Mouse (Mus musculus) frontal cortex, postnatal 25 days (tissue): ENCODE measurements around the gene Myo1h.

Experiments
- DNase-seq, 2 experiments: peaks; one replicate each; pipeline ENCODE4 v3.0.0; 2022; ENCODE audit warnings: low spot score in 2 of 2

Myo1h gene

DNA sequence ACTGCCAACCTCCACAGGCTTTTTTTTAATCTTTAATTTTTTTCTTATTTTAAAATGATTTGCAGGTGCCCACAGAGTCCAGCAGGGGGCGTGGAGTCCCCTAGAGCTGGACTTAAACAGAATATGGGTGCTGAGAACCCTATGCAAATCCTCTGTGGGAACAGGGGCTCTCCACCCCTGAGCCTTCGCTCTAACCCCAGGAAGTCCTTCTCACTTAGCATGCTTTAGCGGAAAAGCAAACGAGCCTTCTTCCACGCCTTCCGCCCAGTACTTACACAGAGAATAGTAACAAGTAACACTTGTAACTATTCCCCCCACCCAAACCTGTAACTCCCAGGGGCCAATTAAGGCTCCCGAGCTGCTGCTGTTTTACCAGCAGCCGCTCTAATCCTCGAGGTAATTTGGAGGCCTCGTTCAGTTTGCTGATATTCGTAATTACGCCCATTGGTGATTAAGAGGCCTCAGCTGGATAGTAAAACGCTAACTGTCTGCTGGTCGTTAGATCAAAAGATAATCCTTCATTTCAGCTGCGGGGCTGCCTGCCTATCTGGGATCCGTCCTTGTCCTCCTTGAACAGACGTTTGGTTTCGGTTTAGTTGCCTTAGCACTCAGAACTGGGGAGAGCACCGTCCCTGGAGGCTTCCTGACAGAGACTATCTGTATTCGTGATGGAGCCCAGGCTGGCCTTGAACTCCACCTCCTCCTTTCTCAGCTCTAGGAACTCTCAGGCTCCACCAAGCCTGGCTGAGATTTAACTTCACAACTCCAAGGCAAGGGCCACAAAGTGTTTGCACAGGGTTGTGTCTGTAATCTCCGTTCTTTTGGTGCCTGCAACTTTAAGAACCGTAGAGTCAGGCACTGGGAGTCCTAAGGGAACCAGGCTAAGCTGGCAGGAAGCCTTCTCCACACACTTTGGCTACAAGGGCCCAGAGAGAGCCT is 8.0 kb downstream of the Myo1h start:
- no peak for DNase-seq

DNA sequence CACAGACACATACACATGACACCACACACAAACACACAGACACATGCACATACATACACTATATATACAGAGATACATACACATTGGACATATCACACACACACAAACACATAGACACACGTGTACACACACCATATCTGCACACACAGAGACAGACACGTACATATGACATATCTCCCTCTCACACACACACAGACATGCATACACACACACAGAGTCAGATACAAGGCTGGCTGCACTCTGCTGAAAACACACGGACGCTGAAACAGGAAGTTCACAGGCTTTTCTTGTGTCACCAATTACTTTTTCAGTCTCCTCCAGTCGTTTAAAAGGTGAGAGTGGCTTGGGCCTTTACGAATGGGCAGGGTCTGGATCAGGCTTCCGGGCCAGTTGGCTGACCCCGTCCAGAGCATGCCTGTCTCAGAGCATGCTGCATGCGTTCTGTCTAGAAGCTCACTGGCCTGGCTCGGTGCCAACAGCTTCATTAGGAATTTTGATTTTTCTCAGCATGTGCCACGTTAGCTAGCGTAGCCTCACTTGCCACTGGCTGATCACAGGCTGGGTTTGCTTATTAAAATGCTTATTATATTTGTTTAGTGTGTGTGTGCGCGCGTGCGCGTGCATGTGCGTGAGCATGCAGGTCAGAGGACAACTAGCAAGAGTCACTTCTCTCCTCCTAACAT is 9.4 kb downstream of the Myo1h start:
- DNase-seq = no peak

DNA sequence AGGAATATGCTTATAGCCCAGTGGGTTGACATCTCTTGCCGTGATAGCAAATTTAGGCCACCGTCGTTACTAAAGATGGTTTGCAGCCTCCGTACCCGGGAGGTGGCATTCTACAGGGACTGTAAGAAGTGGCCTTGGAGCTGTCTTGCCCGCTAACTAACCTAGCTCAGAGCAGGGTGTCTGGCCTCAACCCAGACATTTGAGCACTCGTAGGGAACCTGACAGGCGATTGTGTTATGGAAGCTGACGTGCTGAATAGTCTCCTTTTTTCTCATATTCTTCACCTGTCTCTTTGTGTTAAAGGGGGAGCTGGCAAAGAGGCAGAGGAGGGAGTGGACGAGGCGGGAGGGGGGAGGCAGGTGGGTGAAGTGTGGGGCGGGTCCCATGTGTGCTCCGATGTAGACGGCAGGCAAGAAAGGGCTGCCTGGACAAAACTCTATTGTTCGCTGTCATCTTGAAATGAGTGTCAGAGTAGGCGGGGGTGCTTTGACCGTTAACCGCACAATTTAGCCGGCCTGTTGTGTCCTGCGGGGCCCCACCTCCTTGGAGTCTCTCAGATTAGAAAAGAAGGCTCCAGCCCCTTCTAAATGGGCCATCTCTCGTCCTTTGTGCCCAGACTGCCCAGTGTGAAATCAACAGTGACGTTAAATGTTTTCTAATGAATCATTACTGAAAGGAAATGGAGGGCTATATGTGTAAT is 10.3 kb downstream of the Myo1h start:
- no peak for DNase-seq

DNA sequence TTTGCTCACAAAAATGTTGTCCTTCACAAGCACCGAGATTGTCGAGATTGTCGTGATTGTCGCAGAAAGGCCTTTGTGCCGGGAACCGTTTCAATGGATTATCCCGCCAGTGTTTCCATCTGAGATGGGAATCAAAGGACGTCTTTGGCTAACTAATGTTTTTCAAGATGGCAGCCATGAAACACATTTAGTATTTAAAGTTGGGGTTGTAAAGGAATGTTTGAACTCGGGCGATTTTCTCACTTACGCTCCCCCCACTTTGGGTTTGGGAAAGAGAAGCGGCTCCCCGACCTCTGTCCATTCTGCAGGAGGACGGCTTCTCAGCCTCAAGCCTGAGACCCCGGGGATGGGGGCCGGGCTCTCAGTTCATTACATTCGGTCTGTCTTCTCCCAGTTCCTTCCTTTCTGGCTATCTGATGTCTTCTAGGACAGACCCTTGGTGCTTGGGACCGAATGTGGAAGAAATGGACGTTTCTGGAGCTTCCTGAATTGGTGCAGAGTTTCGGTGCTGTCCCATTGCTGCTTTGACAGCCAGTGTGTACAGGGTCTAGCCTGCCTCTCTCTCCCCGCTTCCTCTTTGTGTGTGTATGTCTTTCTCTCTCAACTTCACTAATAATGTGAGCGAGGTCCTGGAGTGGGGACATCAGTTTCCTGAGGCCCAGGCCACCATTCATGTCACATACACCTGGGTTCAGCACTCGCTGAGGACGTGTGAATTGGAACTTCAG is 11.1 kb downstream of the Myo1h start:
- no peak for DNase-seq

DNA sequence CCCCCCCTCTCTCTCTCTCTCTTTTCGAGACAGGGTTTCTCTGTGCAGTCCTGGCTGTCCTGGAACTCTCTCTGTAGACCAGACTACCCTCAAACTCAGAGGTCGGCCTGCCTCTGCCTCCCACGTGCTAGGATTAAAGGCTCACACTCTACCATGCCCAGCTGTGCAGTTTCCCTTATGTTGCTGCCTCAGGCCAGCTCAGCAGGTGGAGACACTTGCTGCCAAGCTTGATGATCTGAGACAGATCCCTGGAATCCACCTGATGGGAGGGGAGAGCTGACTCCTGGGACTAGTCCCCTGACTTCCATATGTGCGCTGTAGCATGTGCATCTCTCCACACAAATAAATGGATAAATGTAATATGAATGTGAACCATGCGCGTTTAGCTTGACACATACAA is 14.2 kb downstream of the Myo1h start:
- DNase-seq = no peak

DNA sequence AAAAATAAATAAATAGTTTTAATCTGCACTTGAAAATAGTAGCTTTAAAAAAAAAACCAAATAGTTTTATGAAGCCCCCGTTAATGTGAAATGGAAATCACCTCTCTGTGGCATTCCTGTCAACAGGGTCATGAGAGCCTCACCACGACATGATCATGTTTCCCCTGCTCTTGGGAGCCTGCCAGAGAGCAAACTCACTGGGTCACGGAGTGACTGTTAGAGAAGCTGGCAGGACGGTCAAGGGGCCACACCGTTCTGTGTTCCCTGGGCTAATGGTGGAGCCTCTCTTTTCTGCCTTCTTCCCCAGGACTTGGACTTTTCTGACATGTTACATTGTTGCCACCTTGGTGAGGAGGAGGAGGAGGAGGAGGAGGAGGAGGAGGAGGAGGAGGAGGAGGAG is 17.5 kb downstream of the Myo1h start:
- DNase-seq = no peak

DNA sequence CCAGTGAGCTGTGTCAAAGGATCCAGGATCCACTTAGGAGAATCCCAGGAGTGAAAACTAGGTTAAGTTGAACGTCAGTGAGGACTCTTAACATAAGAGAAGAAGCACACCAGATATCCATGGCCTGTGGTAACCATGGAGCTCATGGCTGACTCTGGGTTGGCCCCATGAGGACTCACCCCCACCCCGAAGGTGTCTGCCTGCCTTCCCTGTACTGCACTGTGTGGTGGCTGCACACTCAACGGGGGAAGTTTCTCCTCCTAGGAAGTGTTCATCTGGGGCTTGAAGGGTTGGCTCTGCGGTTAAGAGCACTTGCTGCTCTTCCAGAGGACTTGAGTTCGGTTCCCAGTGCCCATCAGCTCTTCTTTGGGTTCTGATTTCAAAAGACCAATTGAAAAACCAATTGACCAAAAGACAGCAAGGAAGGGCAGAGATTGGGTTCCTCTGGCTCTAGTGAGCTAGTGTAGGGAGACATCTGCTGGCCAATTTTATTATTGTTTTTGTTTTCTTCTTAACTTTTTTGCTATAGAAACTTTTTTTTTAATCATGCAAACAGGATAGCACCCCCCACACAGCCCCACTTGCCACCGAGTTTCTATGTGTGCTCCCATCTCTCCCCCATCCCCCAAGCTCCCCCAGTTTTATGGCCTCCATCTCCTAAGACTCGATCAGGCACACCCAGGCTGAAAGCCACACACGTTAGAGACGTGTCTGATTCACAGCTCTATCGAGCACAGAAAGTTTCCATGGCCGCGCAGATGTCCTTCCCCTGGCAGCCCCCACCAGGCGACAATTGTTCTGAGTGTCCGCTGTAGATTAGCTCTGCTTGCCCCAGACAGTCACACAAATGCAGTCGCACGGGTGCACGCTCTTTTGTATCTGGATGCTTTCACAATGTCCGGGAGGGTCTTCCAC is 20.1 kb downstream of the Myo1h start:
- DNase-seq = no peak

DNA sequence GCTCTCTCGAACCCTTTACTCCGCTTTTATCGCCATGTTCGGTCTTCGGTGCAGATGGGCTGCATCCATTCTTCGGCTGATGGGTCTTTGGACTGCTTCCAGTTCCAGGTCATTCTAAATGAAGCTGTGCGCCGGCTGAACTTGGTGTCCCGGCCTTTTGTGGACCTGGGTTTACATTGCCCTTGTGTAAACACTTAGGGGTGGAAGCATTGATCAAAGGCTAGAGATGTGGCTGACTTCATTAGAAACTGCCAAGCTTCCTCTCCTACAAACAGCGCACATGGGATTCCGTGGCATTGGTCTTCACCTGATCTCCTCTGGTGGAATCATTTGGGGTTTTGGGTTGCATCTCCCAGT is 20.7 kb downstream of the Myo1h start:
- no peak for DNase-seq

DNA sequence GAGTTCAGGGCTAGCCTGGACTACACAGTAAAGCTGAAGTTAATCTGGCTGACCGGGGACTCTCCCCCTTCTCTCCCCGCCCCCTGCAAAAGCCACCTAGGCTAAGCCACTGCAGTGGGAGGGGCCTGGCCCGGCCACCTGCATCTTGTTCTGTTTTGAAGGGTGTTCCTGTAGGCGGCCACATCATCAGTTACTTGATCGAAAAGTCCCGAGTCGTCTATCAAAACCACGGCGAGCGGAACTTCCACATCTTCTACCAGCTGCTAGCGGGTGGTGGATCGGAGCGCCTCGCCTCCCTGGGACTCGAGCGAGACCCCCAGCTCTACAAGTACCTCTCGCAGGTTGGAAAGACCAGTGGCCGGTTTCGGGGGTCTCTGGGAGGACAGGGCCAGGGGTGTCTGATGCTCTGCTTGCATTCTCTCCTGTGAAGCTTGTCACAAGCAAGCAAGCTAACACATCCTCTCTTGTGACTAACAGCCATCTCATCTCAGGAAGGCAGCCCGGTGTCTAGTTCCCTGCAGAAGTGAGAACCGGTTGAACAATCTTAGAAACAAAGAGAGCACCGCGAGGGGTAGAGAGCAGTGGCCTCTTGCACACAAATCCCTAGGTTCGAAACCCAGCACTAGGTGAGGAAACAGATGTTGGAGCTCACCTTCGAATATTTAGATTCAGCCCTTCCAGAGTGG is 34.3 kb downstream of the Myo1h start:
- no peak for DNase-seq

DNA sequence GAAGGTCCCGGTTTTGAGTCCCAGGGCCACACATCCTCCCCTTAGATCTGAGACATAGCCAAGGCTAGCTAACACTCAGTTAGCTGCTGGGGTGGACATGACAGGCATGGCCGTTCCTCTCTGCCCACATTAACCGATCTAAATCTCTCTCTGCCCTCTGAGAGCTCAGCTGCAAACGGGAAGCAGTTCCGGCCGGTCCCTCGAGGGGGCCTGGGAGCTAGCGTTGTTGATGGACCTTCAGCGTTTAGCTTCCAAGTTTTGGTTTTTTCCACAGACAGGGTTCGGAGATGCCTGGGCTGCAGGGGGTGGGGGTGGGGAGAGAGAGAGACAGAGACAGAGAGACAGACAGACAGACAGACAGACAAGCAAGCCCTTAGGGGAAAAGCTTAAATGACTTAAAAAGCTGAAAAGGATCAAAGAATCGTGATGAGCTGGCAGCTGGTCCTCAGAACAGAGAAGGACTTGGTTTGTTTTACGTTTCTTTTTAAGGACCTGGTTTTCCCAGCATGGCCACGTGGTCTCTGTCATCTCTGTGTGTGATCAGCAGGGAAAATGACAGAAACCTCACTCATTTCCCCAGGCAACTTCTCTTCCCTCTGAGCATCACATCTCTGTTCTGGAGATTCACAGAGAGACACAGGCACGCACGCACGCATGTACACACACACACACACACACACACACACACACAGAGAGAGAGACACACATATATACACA is 35.0 kb downstream of the Myo1h start:
- DNase-seq = peak in 1 of 2 experiments; percentile 14

DNA sequence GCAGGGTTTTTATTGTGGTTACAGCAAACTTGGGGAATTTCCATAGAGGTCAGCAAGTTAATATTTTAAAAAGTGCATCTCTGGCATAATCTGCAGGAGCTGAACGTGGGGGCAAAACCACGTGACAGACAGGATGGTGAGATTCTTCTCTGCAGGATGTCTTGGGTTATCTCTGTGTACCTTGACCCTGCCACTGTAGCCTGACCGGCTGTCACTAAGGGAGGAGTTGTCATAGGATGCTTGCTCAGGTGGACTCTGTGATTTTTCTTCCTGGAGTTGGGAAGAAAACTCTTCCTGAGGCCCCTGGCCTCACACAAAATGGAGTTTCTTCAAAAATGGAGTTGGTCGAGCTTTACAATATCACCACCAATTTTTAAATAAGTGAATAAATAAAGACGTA is 54.0 kb downstream of the Myo1h start:
- no peak for DNase-seq

DNA sequence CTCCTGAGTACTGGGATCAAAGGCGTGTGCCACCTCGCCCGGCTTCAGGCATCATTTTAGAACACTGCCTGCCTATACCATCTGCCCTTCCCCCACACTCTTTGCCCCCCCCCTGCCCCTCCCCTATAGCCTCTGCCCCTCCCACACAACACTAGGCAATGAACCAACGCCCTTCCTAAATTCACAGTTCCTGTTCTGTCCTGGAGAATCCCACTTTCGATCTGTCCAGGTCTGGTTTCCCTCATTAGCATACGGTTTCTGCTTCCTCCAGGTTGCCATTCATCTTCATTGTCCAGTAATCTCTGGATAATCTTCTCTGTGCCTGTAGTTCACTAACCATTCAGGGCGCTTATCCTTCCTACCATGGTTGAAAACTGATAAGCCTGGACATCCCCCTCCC is 54.6 kb downstream of the Myo1h start:
- DNase-seq = no peak

DNA sequence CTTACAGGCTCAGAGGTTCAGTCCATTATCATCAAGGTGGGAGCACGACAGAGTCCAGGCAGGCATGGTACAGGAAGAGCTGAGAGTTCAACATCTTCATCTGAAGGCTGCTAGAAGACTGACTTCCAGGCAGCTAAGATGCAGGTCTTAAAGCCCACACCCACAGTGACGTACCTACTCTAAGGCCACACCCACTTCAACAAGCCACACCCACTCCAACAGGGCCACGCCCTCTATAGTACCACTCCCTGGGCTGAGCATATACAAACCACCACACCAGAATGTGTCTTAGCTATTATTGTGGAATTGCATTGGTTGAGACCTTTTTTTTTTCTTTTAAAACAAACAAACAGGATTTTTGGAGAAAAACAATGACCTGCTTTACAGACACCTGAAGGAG is 56.6 kb downstream of the Myo1h start:
- DNase-seq = no peak

DNA sequence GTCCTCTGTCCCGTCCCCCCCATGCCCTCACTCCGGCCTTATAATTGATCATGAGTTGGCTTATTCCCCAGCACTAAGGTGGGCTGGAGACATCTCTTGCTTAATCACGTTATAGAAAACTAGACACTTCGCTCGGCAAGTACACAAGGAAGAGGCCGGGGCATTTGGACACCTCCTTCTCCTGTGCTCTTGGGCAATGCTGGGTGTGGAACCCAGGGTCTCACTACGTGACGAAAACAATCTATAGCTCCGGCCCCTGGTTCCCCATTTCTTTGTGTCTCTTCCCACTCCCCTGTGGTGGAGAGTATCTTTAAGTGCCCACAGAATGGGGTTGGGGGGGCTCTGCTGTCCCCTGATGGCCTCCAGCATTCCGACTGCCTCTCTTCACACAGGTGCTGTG is 58.0 kb downstream of the Myo1h start:
- DNase-seq = no peak

DNA sequence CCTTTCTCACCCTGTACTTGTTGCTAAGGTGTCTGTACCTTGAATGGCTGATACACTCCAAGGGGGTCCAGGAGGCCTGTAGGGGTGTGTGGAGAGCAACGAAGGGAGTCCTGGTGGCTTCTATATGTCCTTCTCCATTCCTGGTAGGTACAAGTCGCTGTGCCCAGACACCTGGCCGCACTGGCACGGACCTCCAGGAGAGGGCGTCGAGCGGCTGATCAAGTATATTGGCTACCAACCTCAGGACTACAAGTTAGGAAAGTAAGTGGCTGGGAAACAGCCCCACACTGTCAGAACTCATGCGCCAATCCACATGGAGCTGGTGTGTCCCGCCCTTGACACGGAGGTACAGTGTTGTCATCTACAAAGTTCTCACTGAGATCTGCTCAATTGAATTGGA is 62.5 kb downstream of the Myo1h start:
- DNase-seq = no peak

DNA sequence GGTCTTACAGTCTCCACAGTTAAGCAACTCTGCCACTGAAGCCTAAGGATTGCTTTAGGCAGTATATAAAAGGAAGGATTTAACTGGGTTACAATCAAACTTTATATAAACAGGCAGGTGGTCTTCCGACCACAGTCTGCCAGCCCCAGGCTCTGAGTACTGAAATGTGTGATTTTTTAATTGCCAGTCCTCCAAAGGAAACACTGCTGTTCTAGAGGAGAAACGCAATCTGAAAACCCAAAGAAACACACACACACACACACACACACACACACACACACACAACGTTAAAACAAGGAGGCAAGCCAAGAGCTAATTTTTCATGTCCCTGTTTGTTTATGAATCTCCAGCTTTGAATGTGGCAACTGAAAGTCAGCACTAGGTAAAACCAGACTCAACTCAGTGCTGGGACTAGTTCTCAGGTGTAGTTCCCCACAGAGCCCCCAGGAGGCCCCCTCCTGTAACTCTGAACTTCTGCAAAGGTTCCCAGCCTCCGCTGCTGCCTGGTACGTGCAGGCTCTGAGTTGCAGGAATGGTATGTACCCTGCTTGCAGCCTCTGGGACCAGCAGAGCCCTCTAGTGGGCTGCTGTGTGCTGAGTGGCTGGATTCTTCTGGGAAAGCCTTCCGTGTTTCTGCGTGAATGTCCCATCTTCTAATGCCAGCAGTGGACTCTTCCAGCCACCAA is 67.4 kb downstream of the Myo1h start:
- peak; percentile 46 to 57 for DNase-seq

DNA sequence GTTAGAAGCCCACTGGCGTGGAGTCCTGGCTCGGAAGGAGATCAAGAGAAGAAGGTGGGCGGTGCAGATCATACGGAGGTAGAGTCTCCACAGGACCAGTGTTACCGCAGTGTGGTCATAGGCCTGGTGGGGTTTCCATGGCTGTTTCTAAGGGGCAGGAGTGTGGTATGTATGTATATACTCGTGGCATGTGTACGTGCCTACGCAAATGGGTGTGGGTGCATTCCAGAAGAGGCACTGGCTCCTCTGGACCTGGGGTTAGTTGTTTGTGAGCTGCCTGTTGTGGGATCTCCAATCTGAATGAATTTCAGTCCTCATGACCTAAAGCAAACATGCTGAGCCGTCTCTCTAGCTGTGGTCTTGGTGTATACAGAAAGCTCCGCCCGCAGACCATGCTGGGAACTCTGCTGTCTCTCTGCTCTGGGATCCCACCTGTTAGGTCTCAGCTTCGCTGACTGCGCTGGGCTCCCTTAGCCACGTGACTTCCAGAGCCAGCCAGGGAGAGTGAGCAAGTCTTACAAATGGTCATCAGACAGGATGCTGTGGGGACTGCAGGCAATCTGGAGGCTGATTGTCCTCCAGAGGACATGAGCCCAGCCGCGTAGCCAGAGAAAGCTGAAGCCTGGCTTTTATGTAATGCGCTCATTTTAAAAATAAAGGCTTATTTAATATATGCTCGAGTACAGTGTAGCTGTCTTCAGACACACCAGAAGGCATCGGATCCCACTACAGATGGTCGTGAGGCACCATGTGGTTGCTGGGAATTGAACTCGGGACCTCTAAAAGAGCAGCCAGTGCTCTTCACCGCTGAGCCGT is 68.2 kb downstream of the Myo1h start:
- DNase-seq = no peak

DNA sequence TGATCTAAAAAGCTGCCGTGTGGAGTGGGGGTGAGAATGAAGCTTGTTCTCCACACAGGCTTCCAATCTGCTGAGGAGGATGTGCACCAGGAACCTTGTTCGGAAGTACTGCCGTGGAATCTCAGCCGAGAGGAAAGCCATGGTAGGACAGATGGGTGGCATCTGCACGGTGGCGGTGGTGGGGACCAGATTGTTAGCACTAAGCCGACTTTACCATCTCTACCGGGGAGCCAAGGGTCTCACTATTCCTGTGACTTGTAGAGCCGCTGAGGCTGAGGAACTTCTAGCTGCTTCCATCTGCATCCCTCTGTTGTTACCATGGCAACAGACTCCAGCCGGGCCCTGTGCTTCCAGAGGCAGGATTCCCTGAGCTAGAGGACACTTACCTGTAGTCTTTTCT is 69.9 kb downstream of the Myo1h start:
- peak in 1 of 2 experiments; percentile 43 for DNase-seq
